Mouse (Mus musculus) liver, embryonic 11.5 days (tissue): ENCODE data around the gene Atp1a4. TPM values are rescaled to one million over a fixed set of nuclear protein-coding genes. Genes with fewer than 3 reads are reported as not detected.

Source experiments
- ATAC-seq: fragments of 200-750 bp; cut with Nextera tagmentation; replicated peaks from 2 replicates; pipeline ENCODE4 v1.8.0; 2017; ENCODE audit warnings: moderate number of reproducible peaks, mild to moderate bottlenecking, moderate TSS enrichment, moderate library complexity; ENCODE audit not compliant: low FRiP score
- DNase-seq: peaks from one replicate; pipeline ENCODE4 v3.0.0-alpha.2; 2017; ENCODE audit warnings: low spot score
- H3K27ac ChIP-seq: fragments of 300-500 bp; sonication (generic); 2 replicates; pipeline ENCODE4 v1.5.1; 2014; ENCODE audit warnings: mild to moderate bottlenecking, low read depth, low read length, control low read depth
- H3K27me3 ChIP-seq: fragments of 300-500 bp; sonication (generic); replicated peaks from 2 replicates; pipeline ENCODE4 v1.6.1; 2014; ENCODE audit warnings: low read length, mixed read lengths; ENCODE audit not compliant: control insufficient read depth, insufficient read depth
- H3K36me3 ChIP-seq: fragments of 300-500 bp; sonication (generic); 2 replicates; pipeline ENCODE4 v1.6.1; 2014; ENCODE audit warnings: mild to moderate bottlenecking, low read length, moderate library complexity, mixed read lengths; ENCODE audit not compliant: control insufficient read depth, insufficient read depth
- H3K4me1 ChIP-seq: fragments of 300-500 bp; sonication (generic); replicated peaks from 2 replicates; pipeline ENCODE4 v1.6.1; 2014; ENCODE audit warnings: low read length, mixed read lengths; ENCODE audit not compliant: control insufficient read depth, insufficient read depth
- H3K4me2 ChIP-seq: fragments of 300-500 bp; sonication (generic); 2 replicates; pipeline ENCODE4 v1.6.1; 2014; ENCODE audit warnings: mild to moderate bottlenecking, control low read depth, moderate library complexity
- H3K4me3 ChIP-seq: fragments of 300-500 bp; sonication (generic); 2 replicates; pipeline ENCODE4 v1.5.1; 2014; ENCODE audit warnings: low read depth, low read length, control low read depth
- H3K9ac ChIP-seq: fragments of 300-500 bp; sonication (generic); 2 replicates; pipeline ENCODE4 v1.6.1; 2014; ENCODE audit warnings: low read depth, low read length, control low read depth
- H3K9me3 ChIP-seq: fragments of 300-500 bp; sonication (generic); 2 replicates; pipeline ENCODE4 v1.6.1; 2016; ENCODE audit warnings: low read length, inconsistent platforms, mixed read lengths; ENCODE audit not compliant: control insufficient read depth
- WGBS: fragments of 180-500 bp; shearing (Covaris S2); extraction: QIAGEN DNeasy Blood & Tissue Kit; methylation state at CpG from one replicate; pipeline ENCODE4 v1.1.7; 2014; 5-methylcytosine and 5-hydroxymethylcytosine counted together
- polyA plus RNA-seq: library from polyadenylated mRNA; unstranded; fragments of >200 nt; fragmentation: Nextera tagmentation; extraction: Ambion mirVana; gene quantifications from 2 replicates; pipeline ENCODE4 v1.2.1, GENCODE M21; 2014

Atp1a4 gene
- not detected in 2 replicates for polyA plus RNA-seq

GRCm38 (mm10) chr1:172258314-172258713 lies at the start of gene Atp1a4:
Gene Atp1a4, minus strand, starts transcription at chr1:172258414.
- 80% methylated on average over 6 of the region's 6 CpGs for WGBS
- ATAC-seq, result no peak

GRCm38 (mm10) chr1:172307936-172308335 lies 49.7 kb upstream of the Atp1a4 start:
- no peak for ATAC-seq
- peaks cover 39% of the 10 kb centered on the region for H3K4me1 ChIP-seq

More at GRCm38 (mm10) chr1:172258314-172258713, at the start of gene Atp1a4:
- Histone ChIP-seq H3K4me1 (no peaks in the 10 kb centered on the region), H3K4me3 (no peak within 1 kb of the TSS), H3K27me3 (no peaks in the 10 kb centered on the region), H3K9ac (no peak within 1 kb of the TSS), H3K4me2 (no peak within 1 kb of the TSS), H3K36me3 (no peaks in the 10 kb centered on the region), H3K9me3 (no peaks in the 10 kb centered on the region), H3K27ac (no peak within 1 kb of the TSS)
- no peak for DNase-seq

GRCm38 (mm10) chr1:172306885-172307284 lies 48.7 kb upstream of the Atp1a4 start:
- Histone ChIP-seq H3K9ac (no peak overlapping the region), H3K36me3 (no peaks in the 10 kb centered on the region), H3K4me1 (peaks cover 36% of the 10 kb centered on the region)

More at GRCm38 (mm10) chr1:172307936-172308335, 49.7 kb upstream of the Atp1a4 start:
- DNase-seq, result no peak
- no peaks in the 10 kb centered on the region for H3K9me3 ChIP-seq
- peaks cover 5% of the 10 kb centered on the region; the same call in 1 of the 2 replicates for H3K27me3 ChIP-seq
- H3K27ac ChIP-seq, result peak overlapping the region; percentile 62
- no peaks in the 10 kb centered on the region for H3K36me3 ChIP-seq
- no peak overlapping the region for H3K9ac ChIP-seq
- H3K4me2 ChIP-seq, result no peak overlapping the region
- 69% methylated on average over 10 of the region's 10 CpGs for WGBS
- H3K4me3 ChIP-seq, result no peak overlapping the region

GRCm38 (mm10) chr1:172306196-172306595 lies 48.0 kb upstream of the Atp1a4 start:
- ATAC-seq, result no peak
- Histone ChIP-seq H3K9me3 (no peaks in the 10 kb centered on the region), H3K4me1 (peaks cover 33% of the 10 kb centered on the region), H3K36me3 (no peaks in the 10 kb centered on the region), H3K9ac (no peak overlapping the region), H3K27ac (no peak overlapping the region), H3K27me3 (peaks cover 7% of the 10 kb centered on the region; the same call in 1 of the 2 replicates), H3K4me3 (no peak overlapping the region), H3K4me2 (no peak overlapping the region)
- DNase-seq, result no peak
- 34% methylated on average over 4 of the region's 4 CpGs for WGBS

More at GRCm38 (mm10) chr1:172306885-172307284, 48.7 kb upstream of the Atp1a4 start:
- H3K27me3 ChIP-seq, result peaks cover 7% of the 10 kb centered on the region; the same call in 1 of the 2 replicates
- 74% methylated on average over 6 of the region's 6 CpGs for WGBS
- no peak overlapping the region for H3K4me3 ChIP-seq
- no peaks in the 10 kb centered on the region for H3K9me3 ChIP-seq
- no peak overlapping the region for H3K27ac ChIP-seq
- no peak overlapping the region for H3K4me2 ChIP-seq
- no peak for ATAC-seq
- DNase-seq, result no peak

GRCm38 (mm10) chr1:172305635-172306034 lies 47.4 kb upstream of the Atp1a4 start:
- no peaks in the 10 kb centered on the region for H3K36me3 ChIP-seq
- H3K9ac ChIP-seq, result no peak overlapping the region
- no peak overlapping the region for H3K27ac ChIP-seq
- DNase-seq (no peak), ATAC-seq (no peak)
- H3K9me3 ChIP-seq, result no peaks in the 10 kb centered on the region
- 57% methylated on average over 3 of the region's 3 CpGs for WGBS
- H3K4me1 ChIP-seq, result peaks cover 28% of the 10 kb centered on the region
- H3K4me2 ChIP-seq, result no peak overlapping the region
- peaks cover 10% of the 10 kb centered on the region for H3K27me3 ChIP-seq
- H3K4me3 ChIP-seq, result no peak overlapping the region

GRCm38 (mm10) chr1:172305153-172305552 lies 46.9 kb upstream of the Atp1a4 start:
- no peak overlapping the region for H3K9ac ChIP-seq
- H3K4me1 ChIP-seq, result peaks cover 25% of the 10 kb centered on the region
- H3K27me3 ChIP-seq, result peaks cover 15% of the 10 kb centered on the region
- no peak overlapping the region for H3K4me3 ChIP-seq
- H3K36me3 ChIP-seq, result no peaks in the 10 kb centered on the region
- 58% methylated on average over 2 of the region's 2 CpGs for WGBS
- no peak overlapping the region for H3K27ac ChIP-seq
- DNase-seq (no peak), ATAC-seq (no peak)
- no peak overlapping the region for H3K4me2 ChIP-seq
- no peaks in the 10 kb centered on the region for H3K9me3 ChIP-seq

GRCm38 (mm10) chr1:172304443-172304842 lies 46.2 kb upstream of the Atp1a4 start:
- DNase-seq (no peak), ATAC-seq (peak; percentile 82)
- Histone ChIP-seq H3K27me3 (peaks cover 22% of the 10 kb centered on the region), H3K4me1 (peaks cover 21% of the 10 kb centered on the region), H3K36me3 (no peaks in the 10 kb centered on the region), H3K4me2 (peak overlapping the region; percentile 38), H3K27ac (no peak overlapping the region), H3K9ac (no peak overlapping the region), H3K4me3 (no peak overlapping the region), H3K9me3 (no peaks in the 10 kb centered on the region)
- 33% methylated on average over 6 of the region's 6 CpGs for WGBS

GRCm38 (mm10) chr1:172302851-172303250 lies 44.6 kb upstream of the Atp1a4 start:
- H3K9ac ChIP-seq, result no peak overlapping the region
- 24% methylated on average over 6 of the region's 6 CpGs for WGBS
- H3K9me3 ChIP-seq, result no peaks in the 10 kb centered on the region
- no peaks in the 10 kb centered on the region for H3K36me3 ChIP-seq
- H3K27me3 ChIP-seq, result peaks cover 38% of the 10 kb centered on the region
- 0 out of 2 replicates have a peak, but pooled peaks have one; percentile 1 for ATAC-seq
- no peak for DNase-seq
- H3K4me2 ChIP-seq, result no peak overlapping the region
- H3K4me3 ChIP-seq, result no peak overlapping the region
- H3K27ac ChIP-seq, result no peak overlapping the region
- H3K4me1 ChIP-seq, result peaks cover 20% of the 10 kb centered on the region

- Histone ChIP-seq H3K27ac (no peak overlapping the region), H3K9ac (no peak overlapping the region), H3K27me3 (peaks cover 41% of the 10 kb centered on the region), H3K4me2 (no peak overlapping the region), H3K4me1 (peaks cover 20% of the 10 kb centered on the region), H3K36me3 (no peaks in the 10 kb centered on the region), H3K9me3 (no peaks in the 10 kb centered on the region), H3K4me3 (no peak overlapping the region)
- WGBS, result 59% methylated on average over 3 of the region's 3 CpGs
- ATAC-seq, result no peak
- DNase-seq, result no peak
Measured at GRCm38 (mm10) chr1:172302311-172302710, 44.1 kb upstream of the Atp1a4 start.
